Mouse (Mus musculus) E14TG2a.4 (cell line): Measurements from ENCODE around the gene Defb21.

Experiments
- CTCF ChIP-seq: conservative IDR thresholded peaks from 2 replicates; pipeline ENCODE4 v1.5.1; 2014; ENCODE audit warnings: low read length
- POU5F1 ChIP-seq: IDR thresholded peaks from 2 replicates; pipeline ENCODE4 v1.6.1; 2014; ENCODE audit warnings: low read length, borderline replicate concordance

DNA sequence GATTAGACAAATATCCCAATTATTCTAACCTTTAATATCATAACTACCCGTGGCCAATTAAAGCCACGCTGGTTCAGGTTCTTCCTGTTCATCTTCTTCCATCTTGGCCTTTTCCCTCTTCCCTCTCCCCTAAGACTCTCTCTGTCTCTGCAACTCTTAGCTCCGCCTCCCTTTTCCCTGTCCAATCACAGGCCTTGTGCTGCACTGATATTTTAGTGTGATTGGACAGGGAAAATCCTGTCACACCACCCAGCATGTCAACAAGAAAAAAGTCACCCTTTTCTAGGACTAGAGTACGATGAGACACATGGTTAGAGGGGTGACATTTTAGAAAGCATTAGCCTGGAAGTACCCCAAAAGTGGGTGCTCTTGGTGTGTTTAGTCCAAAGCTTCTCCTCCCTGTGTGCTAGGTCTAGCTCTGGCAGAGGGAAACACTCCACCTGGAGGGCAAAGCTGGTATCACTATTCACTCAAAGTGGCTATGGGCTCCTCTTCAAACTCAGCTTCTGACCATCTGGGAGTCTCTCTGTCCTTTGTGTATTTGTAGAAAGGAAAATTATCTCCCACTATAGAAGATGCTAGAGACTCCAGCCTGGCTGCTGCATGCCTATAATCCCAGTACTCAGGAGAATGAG lies 14.5 kb downstream of the Defb21 start:
- TF ChIP-seq POU5F1 (no peak), CTCF (peak; percentile 49)
